Mouse (Mus musculus): ENCODE measurements around the gene Plxnb2. TPM values are rescaled to one million over a fixed set of nuclear protein-coding genes. Genes with fewer than 3 reads are reported as not detected.

Gene Plxnb2
- polyA plus RNA-seq, 1 experiment from 2014 or later, result 158 TPM

DNA sequence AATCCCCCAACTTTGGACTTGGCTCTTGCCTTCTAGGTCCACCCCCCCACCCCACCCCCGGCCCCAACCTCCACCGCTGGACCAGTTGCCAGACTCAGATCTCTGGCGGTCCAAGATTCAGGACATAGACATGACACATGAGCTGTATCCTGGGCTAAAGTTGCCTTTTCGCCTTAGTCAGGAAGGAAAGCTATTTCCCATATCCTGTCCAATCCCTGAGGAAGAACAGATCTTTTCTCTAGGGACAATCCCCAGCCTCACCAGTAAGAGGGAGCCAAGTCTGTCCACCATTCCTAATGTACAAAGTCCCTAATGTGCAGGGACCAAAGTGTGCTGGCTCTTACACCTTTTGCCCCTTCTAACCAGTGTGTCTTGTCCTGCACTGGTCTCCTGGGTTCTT is 38.7 kb downstream of the Plxnb2 start:
- Histone ChIP-seq H3K9me3 (ENCODE audit: control insufficient read depth, low read length) (no peaks in the 10 kb centered on the region), H3K4me2 (ENCODE audit: low read depth, low read length) (no peak overlapping the region), H3K36me3 (ENCODE audit: control insufficient read depth, insufficient read depth, low read length) (no peaks in the 10 kb centered on the region), H3K27ac (replicated peaks; ENCODE audit: low read depth, low read length) (no peak overlapping the region), H3K4me1 (ENCODE audit: control insufficient read depth, insufficient read depth, low read length) (peaks cover 9% of the 10 kb centered on the region), H3K9ac (ENCODE audit: low read depth, low read length) (no peak overlapping the region), H3K27me3 (replicated peaks; ENCODE audit: control insufficient read depth, insufficient read depth, low read length) (peaks cover 58% of the 10 kb centered on the region), H3K4me3 (ENCODE audit: low read depth, low read length) (no peak overlapping the region)
- no peak for ATAC-seq (ENCODE audit: low read depth)
- 57% methylated on average over 4 of the region's 4 CpGs for WGBS
- no peak for DNase-seq (ENCODE audit: low spot score)

DNA sequence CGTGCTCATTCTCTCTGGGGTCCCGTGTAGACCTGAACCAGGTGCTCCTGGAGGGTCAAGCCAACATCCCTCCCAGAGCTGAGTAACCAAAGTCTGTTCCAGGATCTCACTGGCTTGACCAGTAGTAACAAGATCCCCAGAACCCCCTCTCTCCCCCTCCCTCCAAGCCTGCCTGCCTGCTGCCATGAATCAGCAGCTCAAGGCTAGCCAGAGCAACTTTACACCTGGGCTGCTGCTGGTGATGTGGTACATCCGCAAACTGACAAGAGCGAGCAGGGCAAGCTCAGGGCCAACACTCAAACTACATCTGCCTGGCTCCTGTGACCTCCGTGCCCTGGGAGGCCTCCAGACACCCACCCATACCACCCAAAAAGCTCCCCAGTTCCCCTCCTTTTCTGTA is 39.1 kb downstream of the Plxnb2 start:
- Histone ChIP-seq H3K36me3 (ENCODE audit: control insufficient read depth, insufficient read depth, low read length) (no peaks in the 10 kb centered on the region), H3K27me3 (replicated peaks; ENCODE audit: control insufficient read depth, insufficient read depth, low read length) (peaks cover 54% of the 10 kb centered on the region), H3K27ac (replicated peaks; ENCODE audit: low read depth, low read length) (no peak overlapping the region), H3K4me3 (ENCODE audit: low read depth, low read length) (no peak overlapping the region), H3K4me2 (ENCODE audit: low read depth, low read length) (no peak overlapping the region), H3K4me1 (ENCODE audit: control insufficient read depth, insufficient read depth, low read length) (peaks cover 7% of the 10 kb centered on the region; the same call in 1 of the 2 replicates), H3K9me3 (ENCODE audit: control insufficient read depth, low read length) (no peaks in the 10 kb centered on the region), H3K9ac (ENCODE audit: low read depth, low read length) (no peak overlapping the region)
- WGBS, result 13% methylated on average over 5 of the region's 5 CpGs
- DNase-seq (ENCODE audit: low spot score) (peak; percentile 15), ATAC-seq (ENCODE audit: low read depth) (peak; percentile 7; the same call in 1 of the 2 replicates)

- ATAC-seq (ENCODE audit: low read depth), result peak; percentile 80
- H3K27ac ChIP-seq (replicated peaks; ENCODE audit: low read depth, low read length), result peak within 1 kb of the TSS; percentile 33
- H3K27me3 ChIP-seq (replicated peaks; ENCODE audit: control insufficient read depth, insufficient read depth, low read length), result peaks cover 47% of the 10 kb centered on the region
- H3K36me3 ChIP-seq (ENCODE audit: control insufficient read depth, insufficient read depth, low read length), result no peaks in the 10 kb centered on the region
- peak within 1 kb of the TSS; percentile 93 for H3K4me2 ChIP-seq (ENCODE audit: low read depth, low read length)
- peaks cover 7% of the 10 kb centered on the region; the same call in 1 of the 2 replicates for H3K4me1 ChIP-seq (ENCODE audit: control insufficient read depth, insufficient read depth, low read length)
- DNase-seq (ENCODE audit: low spot score), result peak; percentile 51
- 2% methylated on average over 21 of the region's 21 CpGs for WGBS
- H3K9me3 ChIP-seq (ENCODE audit: control insufficient read depth, low read length), result no peaks in the 10 kb centered on the region
- H3K4me3 ChIP-seq (ENCODE audit: low read depth, low read length), result peak within 1 kb of the TSS; percentile 49
- peak within 1 kb of the TSS; percentile 62 for H3K9ac ChIP-seq (ENCODE audit: low read depth, low read length)
Observed at GRCm38 (mm10) chr15:89140659-89141252, 39.8 kb downstream of the Plxnb2 start, which contains the start of gene Mapk12. Mapk12 (minus strand) TSS chr15:89140703.

- WGBS, result 2% methylated on average over 26 of the region's 53 CpGs
- peak overlapping the region; percentile 33 for H3K27ac ChIP-seq (replicated peaks; ENCODE audit: low read depth, low read length)
- H3K4me3 ChIP-seq (ENCODE audit: low read depth, low read length), result peak overlapping the region; percentile 49
- no peaks in the 10 kb centered on the region for H3K36me3 ChIP-seq (ENCODE audit: control insufficient read depth, insufficient read depth, low read length)
- H3K9ac ChIP-seq (ENCODE audit: low read depth, low read length), result peak overlapping the region; percentile 62
- peak overlapping the region; percentile 93 for H3K4me2 ChIP-seq (ENCODE audit: low read depth, low read length)
- H3K27me3 ChIP-seq (replicated peaks; ENCODE audit: control insufficient read depth, insufficient read depth, low read length), result peaks cover 45% of the 10 kb centered on the region
- ATAC-seq (ENCODE audit: low read depth) (peak; percentile 48), DNase-seq (ENCODE audit: low spot score) (peak; percentile 68)
- no peaks in the 10 kb centered on the region for H3K9me3 ChIP-seq (ENCODE audit: control insufficient read depth, low read length)
- peaks cover 7% of the 10 kb centered on the region; the same call in 1 of the 2 replicates for H3K4me1 ChIP-seq (ENCODE audit: control insufficient read depth, insufficient read depth, low read length)
Observed at GRCm38 (mm10) chr15:89140048-89140658, 40.4 kb downstream of the Plxnb2 start.

GRCm38 (mm10) chr15:89138531-89138930 is 42.1 kb downstream of the Plxnb2 start:
- ATAC-seq (ENCODE audit: low read depth) (no peak), DNase-seq (ENCODE audit: low spot score) (no peak)
- no peaks in the 10 kb centered on the region for H3K36me3 ChIP-seq (ENCODE audit: control insufficient read depth, insufficient read depth, low read length)
- H3K4me3 ChIP-seq (ENCODE audit: low read depth, low read length), result no peak overlapping the region
- no peak overlapping the region for H3K9ac ChIP-seq (ENCODE audit: low read depth, low read length)
- H3K4me2 ChIP-seq (ENCODE audit: low read depth, low read length), result no peak overlapping the region
- no peak overlapping the region for H3K27ac ChIP-seq (replicated peaks; ENCODE audit: low read depth, low read length)
- WGBS, result 94% methylated on average over 6 of the region's 6 CpGs
- H3K4me1 ChIP-seq (ENCODE audit: control insufficient read depth, insufficient read depth, low read length), result peaks cover 7% of the 10 kb centered on the region; the same call in 1 of the 2 replicates
- H3K9me3 ChIP-seq (ENCODE audit: control insufficient read depth, low read length), result no peaks in the 10 kb centered on the region
- H3K27me3 ChIP-seq (replicated peaks; ENCODE audit: control insufficient read depth, insufficient read depth, low read length), result peaks cover 45% of the 10 kb centered on the region

- peaks cover 45% of the 10 kb centered on the region for H3K27me3 ChIP-seq (replicated peaks; ENCODE audit: control insufficient read depth, insufficient read depth, low read length)
- no peak overlapping the region for H3K4me2 ChIP-seq (ENCODE audit: low read depth, low read length)
- ATAC-seq (ENCODE audit: low read depth), result no peak
- H3K27ac ChIP-seq (replicated peaks; ENCODE audit: low read depth, low read length), result no peak overlapping the region
- peaks cover 7% of the 10 kb centered on the region; the same call in 1 of the 2 replicates for H3K4me1 ChIP-seq (ENCODE audit: control insufficient read depth, insufficient read depth, low read length)
- no peaks in the 10 kb centered on the region for H3K9me3 ChIP-seq (ENCODE audit: control insufficient read depth, low read length)
- DNase-seq (ENCODE audit: low spot score), result no peak
- H3K4me3 ChIP-seq (ENCODE audit: low read depth, low read length), result no peak overlapping the region
- H3K9ac ChIP-seq (ENCODE audit: low read depth, low read length), result no peak overlapping the region
- WGBS, result 89% methylated on average over 7 of the region's 7 CpGs
- no peaks in the 10 kb centered on the region for H3K36me3 ChIP-seq (ENCODE audit: control insufficient read depth, insufficient read depth, low read length)
Observed at GRCm38 (mm10) chr15:89138046-89138405, 42.6 kb downstream of the Plxnb2 start.

- no peak overlapping the region for H3K4me2 ChIP-seq (ENCODE audit: low read depth, low read length)
- H3K27ac ChIP-seq (replicated peaks; ENCODE audit: low read depth, low read length), result no peak overlapping the region
- no peaks in the 10 kb centered on the region for H3K9me3 ChIP-seq (ENCODE audit: control insufficient read depth, low read length)
- peaks cover 41% of the 10 kb centered on the region for H3K27me3 ChIP-seq (replicated peaks; ENCODE audit: control insufficient read depth, insufficient read depth, low read length)
- ATAC-seq (ENCODE audit: low read depth) (no peak), DNase-seq (ENCODE audit: low spot score) (no peak)
- no peaks in the 10 kb centered on the region for H3K36me3 ChIP-seq (ENCODE audit: control insufficient read depth, insufficient read depth, low read length)
- no peak overlapping the region for H3K9ac ChIP-seq (ENCODE audit: low read depth, low read length)
- H3K4me3 ChIP-seq (ENCODE audit: low read depth, low read length), result no peak overlapping the region
- WGBS, result 57% methylated on average over 11 of the region's 11 CpGs
- H3K4me1 ChIP-seq (ENCODE audit: control insufficient read depth, insufficient read depth, low read length), result peaks cover 7% of the 10 kb centered on the region; the same call in 1 of the 2 replicates
Observed at GRCm38 (mm10) chr15:89137378-89138045, 43.1 kb downstream of the Plxnb2 start.

- peaks cover 7% of the 10 kb centered on the region; the same call in 1 of the 2 replicates for H3K4me1 ChIP-seq (ENCODE audit: control insufficient read depth, insufficient read depth, low read length)
- H3K9me3 ChIP-seq (ENCODE audit: control insufficient read depth, low read length), result no peaks in the 10 kb centered on the region
- H3K27me3 ChIP-seq (replicated peaks; ENCODE audit: control insufficient read depth, insufficient read depth, low read length), result peaks cover 32% of the 10 kb centered on the region
- no peaks in the 10 kb centered on the region for H3K36me3 ChIP-seq (ENCODE audit: control insufficient read depth, insufficient read depth, low read length)
- ATAC-seq (ENCODE audit: low read depth) (no peak), DNase-seq (ENCODE audit: low spot score) (no peak)
- 92% methylated on average over 5 of the region's 5 CpGs for WGBS
- no peak overlapping the region for H3K4me3 ChIP-seq (ENCODE audit: low read depth, low read length)
- no peak overlapping the region for H3K4me2 ChIP-seq (ENCODE audit: low read depth, low read length)
- H3K9ac ChIP-seq (ENCODE audit: low read depth, low read length), result no peak overlapping the region
- H3K27ac ChIP-seq (replicated peaks; ENCODE audit: low read depth, low read length), result no peak overlapping the region
Observed at GRCm38 (mm10) chr15:89136461-89137155, 44.0 kb downstream of the Plxnb2 start.

Measured in embryonic facial prominence, embryonic 14.5 days (tissue).